Mouse (Mus musculus) neural tube, embryonic 12.5 days (tissue): ENCODE data around the gene Sypl. TPM values are rescaled to one million over a fixed set of nuclear protein-coding genes. Genes with fewer than 3 reads are reported as not detected.

ENCODE experiments used
- polyA plus RNA-seq: library from polyadenylated mRNA; unstranded; fragments of >200 nt; fragmentation: Nextera tagmentation; extraction: Ambion mirVana; gene quantifications from 2 replicates; pipeline ENCODE4 v1.2.1, GENCODE M21; 2016

The Sypl gene
- polyA plus RNA-seq, 1 experiment from 2014 or later: 44.3 TPM

Other genes starting within 250 kb of the Sypl start
- gene Nampt, start 134.3 kb upstream of the Sypl start, polyA plus RNA-seq: 27.5 and 29.9 TPM in 2 replicates
- 0.06 and 0.22 TPM in 2 replicates for gene Cdhr3, start 139.0 kb downstream of the Sypl start, polyA plus RNA-seq
- 13.4 and 16.6 TPM in 2 replicates for gene Atxn7l1, start 193.8 kb downstream of the Sypl start, polyA plus RNA-seq